Mouse (Mus musculus) adrenal gland, adult 8-10 months (tissue): ENCODE data around the gene Hhip. TPM values are rescaled to one million over a fixed set of nuclear protein-coding genes. Genes with fewer than 3 reads are reported as not detected.

Experiments
- DNase-seq: peaks from one replicate; pipeline ENCODE4 v3.0.0; 2022
- total RNA-seq, 4 experiments: library from RNA; stranded (reverse); gene quantifications; 2 replicates each; pipeline ENCODE4 v1.2.4; 2022

Hhip gene
- total RNA-seq, result 1 to 10 TPM; 6.8 to 9.0 (median 7.5) TPM

GRCm38 (mm10) chr8:80057198-80058174 lies at the start of gene Hhip:
Gene Hhip (minus strand): TSS chr8:80058006.
- DNase-seq, result no peak

- DNase-seq, result no peak
Observed at GRCm38 (mm10) chr8:80087021-80087420, 29.2 kb upstream of the Hhip start.

GRCm38 (mm10) chr8:80058193-80058592 lies 387 bp upstream of the Hhip start:
- DNase-seq, result no peak

- DNase-seq, result no peak
Observed at GRCm38 (mm10) chr8:80056331-80057070, 1.3 kb downstream of the Hhip start.

GRCm38 (mm10) chr8:80055777-80056176 lies 2.0 kb downstream of the Hhip start:
- no peak for DNase-seq

- DNase-seq, result no peak
Observed at GRCm38 (mm10) chr8:80055094-80055493, 2.7 kb downstream of the Hhip start.

- DNase-seq, result no peak
Observed at GRCm38 (mm10) chr8:80054216-80054615, 3.6 kb downstream of the Hhip start.

GRCm38 (mm10) chr8:80052838-80053237 lies 5.0 kb downstream of the Hhip start:
- no peak for DNase-seq

- DNase-seq, result no peak
Observed at GRCm38 (mm10) chr8:80051494-80051893, 6.3 kb downstream of the Hhip start.

GRCm38 (mm10) chr8:80049256-80050005 lies 8.4 kb downstream of the Hhip start:
- DNase-seq, result no peak

- no peak for DNase-seq
Observed at GRCm38 (mm10) chr8:80048256-80048655, 9.6 kb downstream of the Hhip start.

GRCm38 (mm10) chr8:80037644-80038253 lies 20.1 kb downstream of the Hhip start:
- DNase-seq, result no peak

- no peak for DNase-seq
Observed at GRCm38 (mm10) chr8:80032604-80033003, 25.2 kb downstream of the Hhip start.

- no peak for DNase-seq
Observed at GRCm38 (mm10) chr8:80031330-80032293, 26.2 kb downstream of the Hhip start.

GRCm38 (mm10) chr8:80029631-80030030 lies 28.2 kb downstream of the Hhip start:
- no peak for DNase-seq

GRCm38 (mm10) chr8:80020469-80020868 lies 37.3 kb downstream of the Hhip start:
- no peak for DNase-seq

GRCm38 (mm10) chr8:80015818-80016217 lies 42.0 kb downstream of the Hhip start:
- DNase-seq, result no peak

GRCm38 (mm10) chr8:80004421-80004820 lies 53.4 kb downstream of the Hhip start:
- no peak for DNase-seq

- no peak for DNase-seq
Observed at GRCm38 (mm10) chr8:80002313-80002712, 55.5 kb downstream of the Hhip start.

GRCm38 (mm10) chr8:79995075-79995474 lies 62.7 kb downstream of the Hhip start:
- DNase-seq, result no peak

GRCm38 (mm10) chr8:79993507-79993906 lies 64.3 kb downstream of the Hhip start:
- no peak for DNase-seq
